Mouse (Mus musculus) MEL (cell line): ENCODE results near the gene Ppfibp1. TPM values are rescaled to one million over a fixed set of nuclear protein-coding genes. Genes with fewer than 3 reads are reported as not detected.
A peak's percentile ranks its signal among the peaks of the same experiment; 100 is the strongest.

Source experiments
- DNase-seq: peaks from one replicate; pipeline ENCODE4 v3.0.0; 2011; ENCODE audit warnings: low read depth, low spot score
- H3K27ac ChIP-seq: 2 replicates; pipeline ENCODE4 v1.5.1; 2012; ENCODE audit warnings: low read depth, mild to moderate bottlenecking, control low read depth, low read length, moderate library complexity; ENCODE audit not compliant: control insufficient read depth
- H3K27me3 ChIP-seq, 2 experiments: fragments of 150-350 bp in 1 of 2; sonication (generic) in 1 of 2; 2 replicates each; pipeline ENCODE4 v1.6.1; 2012; ENCODE audit warnings: low read length in 2 of 2, mild to moderate bottlenecking in 2 of 2, improper control_type of control experiment in 1 of 2, moderate library complexity in 1 of 2; ENCODE audit not compliant: insufficient read depth in 2 of 2, control insufficient read depth in 1 of 2
- H3K36me3 ChIP-seq, 2 experiments: 2 replicates each; pipeline ENCODE4 v1.6.1; 2012 to 2014; ENCODE audit warnings: low read length in 2 of 2, improper control_type of control experiment in 1 of 2, inconsistent platforms in 1 of 2, mild to moderate bottlenecking in 1 of 2; ENCODE audit not compliant: insufficient read depth in 2 of 2, control insufficient read depth in 1 of 2
- H3K4me1 ChIP-seq, 2 experiments: fragments of 150-350 bp in 1 of 2; sonication (generic) in 1 of 2; 2 replicates each; pipeline ENCODE4 v1.6.1; 2012; ENCODE audit warnings: low read length in 2 of 2, improper control_type of control experiment in 1 of 2, mild to moderate bottlenecking in 1 of 2; ENCODE audit not compliant: insufficient read depth in 2 of 2, control insufficient read depth in 1 of 2
- H3K4me3 ChIP-seq, 2 experiments: fragments of 150-350 bp in 1 of 2; sonication (generic) in 1 of 2; 2 replicates each; pipeline ENCODE4 v1.5.1; 2012; ENCODE audit warnings: low read depth in 2 of 2, low read length in 2 of 2, mild to moderate bottlenecking in 2 of 2, moderate library complexity in 2 of 2, control low read depth in 1 of 2, improper control_type of control experiment in 1 of 2; ENCODE audit not compliant: control insufficient read depth in 1 of 2, insufficient read depth in 1 of 2
- H3K79me2 ChIP-seq: 2 replicates; pipeline ENCODE4 v1.6.1; 2012; ENCODE audit warnings: mild to moderate bottlenecking, low read length, moderate library complexity; ENCODE audit not compliant: control insufficient read depth, poor library complexity, insufficient read depth
- H3K9ac ChIP-seq: 2 replicates; pipeline ENCODE4 v1.6.1; 2012; ENCODE audit warnings: low read depth, mild to moderate bottlenecking, control low read depth, low read length, moderate library complexity; ENCODE audit not compliant: control insufficient read depth, poor library complexity, severe bottlenecking
- H3K9me3 ChIP-seq: fragments of 150-350 bp; sonication (generic); replicated peaks from 2 replicates; pipeline ENCODE4 v1.6.1; 2012; ENCODE audit warnings: mild to moderate bottlenecking, low read length, improper control_type of control experiment, moderate library complexity; ENCODE audit not compliant: insufficient read depth
- BHLHE40 ChIP-seq: IDR thresholded peaks from 2 replicates; pipeline ENCODE4 v1.6.1; 2012; ENCODE audit warnings: low read depth, mild to moderate bottlenecking, inconsistent platforms, low read length, improper control_type of control experiment, borderline replicate concordance
- CHD2 ChIP-seq: IDR thresholded peaks from 2 replicates; pipeline ENCODE4 v1.6.1; 2011; ENCODE audit warnings: low read length, improper control_type of control experiment
- CTCF ChIP-seq, 3 experiments: IDR thresholded peaks in 2 of 3; conservative IDR thresholded peaks in 1 of 3; 2 replicates each; pipeline ENCODE4 v1.5.1; 2011 to 2012; ENCODE audit warnings: low read length in 3 of 3, low read depth in 2 of 3, mild to moderate bottlenecking in 2 of 3, improper control_type of control experiment in 1 of 3, inconsistent platforms in 1 of 3, mixed read lengths in 1 of 3, moderate library complexity in 1 of 3; ENCODE audit not compliant: control insufficient read depth in 1 of 3, insufficient read depth in 1 of 3, poor library complexity in 1 of 3, severe bottlenecking in 1 of 3
- E2F4 ChIP-seq: IDR thresholded peaks from 2 replicates; pipeline ENCODE4 v1.6.1; 2011; ENCODE audit warnings: low read depth, low read length, improper control_type of control experiment, borderline replicate concordance
- GABPA ChIP-seq: IDR thresholded peaks from 2 replicates; pipeline ENCODE4 v1.6.1; 2012; ENCODE audit warnings: low read depth, mild to moderate bottlenecking, inconsistent platforms, low read length, improper control_type of control experiment, moderate library complexity
- HCFC1 ChIP-seq: IDR thresholded peaks from 2 replicates; pipeline ENCODE4 v1.6.1; 2012; ENCODE audit warnings: low read depth, mild to moderate bottlenecking, inconsistent platforms, low read length, improper control_type of control experiment, moderate library complexity
- JUND ChIP-seq: IDR thresholded peaks from 2 replicates; pipeline ENCODE4 v1.6.1; 2011; ENCODE audit warnings: low read depth, mild to moderate bottlenecking, improper control_type of control experiment, low read length
- KAT2A ChIP-seq: conservative IDR thresholded peaks from 2 replicates; pipeline ENCODE4 v1.6.1; 2012; ENCODE audit warnings: low read depth, low read length, improper control_type of control experiment, inconsistent platforms
- MAFK ChIP-seq: IDR thresholded peaks from 2 replicates; pipeline ENCODE4 v1.6.1; 2011; ENCODE audit warnings: low read depth, mild to moderate bottlenecking, low read length, improper control_type of control experiment, borderline replicate concordance
- MYB ChIP-seq: IDR thresholded peaks from 2 replicates; pipeline ENCODE4 v1.6.1; 2011; ENCODE audit warnings: mild to moderate bottlenecking, low read depth, low read length, improper control_type of control experiment
- MYC ChIP-seq: IDR thresholded peaks from 2 replicates; pipeline ENCODE4 v1.6.1; 2011; ENCODE audit warnings: low read depth, mild to moderate bottlenecking, low read length, improper control_type of control experiment, moderate library complexity
- POLR2AphosphoS5 ChIP-seq: IDR thresholded peaks from 2 replicates; pipeline ENCODE4 v1.6.1; 2012; ENCODE audit warnings: low read depth, borderline replicate concordance, mild to moderate bottlenecking, inconsistent platforms, low read length, moderate library complexity, mixed read lengths
- RAD21 ChIP-seq: IDR thresholded peaks from 2 replicates; pipeline ENCODE4 v1.6.1; 2011; ENCODE audit warnings: mild to moderate bottlenecking, low read depth, low read length, improper control_type of control experiment
- RCOR1 ChIP-seq: IDR thresholded peaks from 2 replicates; pipeline ENCODE4 v1.6.1; 2012; ENCODE audit warnings: low read depth, mild to moderate bottlenecking, inconsistent platforms, low read length, improper control_type of control experiment
- SIN3A ChIP-seq: IDR thresholded peaks from 2 replicates; pipeline ENCODE4 v1.6.1; 2012; ENCODE audit warnings: low read length, improper control_type of control experiment, inconsistent platforms
- SMC3 ChIP-seq: IDR thresholded peaks from 2 replicates; pipeline ENCODE4 v1.6.1; 2011; ENCODE audit warnings: low read depth, low read length, improper control_type of control experiment
- ZC3H11A ChIP-seq: IDR thresholded peaks from 2 replicates; pipeline ENCODE4 v1.6.1; 2012; ENCODE audit warnings: low read depth, mild to moderate bottlenecking, inconsistent platforms, low read length, improper control_type of control experiment
- ZKSCAN1 ChIP-seq: IDR thresholded peaks from 2 replicates; pipeline ENCODE4 v1.6.1; 2012; ENCODE audit warnings: low read depth, mild to moderate bottlenecking, inconsistent platforms, low read length, improper control_type of control experiment, moderate library complexity
- polyA plus RNA-seq, 2 experiments: library from polyadenylated mRNA; stranded (reverse) in 1 of 2; unstranded in 1 of 2; fragments of >175 nt in 1 of 2; fragments of >200 nt in 1 of 2; gene quantifications; 2 replicates each; pipeline versions ENCODE4 v1.2.1 to v1.2.4; 2012; ENCODE audit warnings: low replicate concordance in 2 of 2, low read depth in 1 of 2; ENCODE audit not compliant: insufficient read length in 2 of 2, insufficient read depth in 1 of 2, missing spikeins in 1 of 2
- total RNA-seq: library from RNA; depleted of rRNA; stranded (reverse); fragments of 300-350 nt; gene quantifications from 2 replicates; pipeline ENCODE4 v1.2.3, GENCODE M21; 2012

Ppfibp1 gene
- total and polyA plus RNA-seq, 3 experiments: 12.2 to 14.6 TPM; not detected in 1

- Histone ChIP-seq H3K4me1 (no peaks in the 10 kb centered on the region), H3K4me3 (no peak overlapping the region), H3K27ac (no peak overlapping the region), H3K79me2 (no peaks in the 10 kb centered on the region), H3K9me3 (no peaks in the 10 kb centered on the region), H3K9ac (no peak overlapping the region), H3K36me3 (no peaks in the 10 kb centered on the region), H3K27me3 (no peaks in the 10 kb centered on the region)
- peak; percentile 27 for DNase-seq
- TF ChIP-seq BHLHE40 (no peak), E2F4 (no peak), ZC3H11A (0 out of 2 replicates have a peak, but pooled peaks have one; percentile 21), SMC3 (peak; percentile 55), CHD2 (no peak), CTCF (IDR thresholded peaks at IDR 0.05 in 2 of 3, conservative IDR thresholded peaks at IDR 0.05 in 1 of 3; ENCODE audit: control insufficient read depth in 1 of 3, insufficient read depth in 1 of 3, low read depth in 2 of 3, low read length in 3 of 3, poor library complexity in 1 of 3, severe bottlenecking in 1 of 3) (peak in 2 of 3 experiments; percentile 33 to 53; a peak in 3 of 6 replicates), RAD21 (peak; percentile 49)
Measured at GRCm38 (mm10) chr6:147013546-147013945, 125.3 kb downstream of the Ppfibp1 start.

- Histone ChIP-seq H3K36me3 (no peaks in the 10 kb centered on the region), H3K9me3 (no peaks in the 10 kb centered on the region), H3K4me3 (no peak overlapping the region), H3K27ac (no peak overlapping the region), H3K79me2 (no peaks in the 10 kb centered on the region), H3K9ac (no peak overlapping the region), H3K27me3 (no peaks in the 10 kb centered on the region), H3K4me1 (no peaks in the 10 kb centered on the region)
- TF ChIP-seq ZKSCAN1 (no peak), RAD21 (no peak), POLR2AphosphoS5 (no peak), RCOR1 (no peak), SIN3A (no peak), JUND (no peak), KAT2A (no peak), MYC (no peak), MAFK (no peak), MYB (no peak), HCFC1 (no peak), GABPA (no peak)
- DNase-seq: no peak
Measured at GRCm38 (mm10) chr6:147017906-147018305, 129.6 kb downstream of the Ppfibp1 start.
